Mouse (Mus musculus): ENCODE data around the gene Oit1. TPM values are rescaled to one million over a fixed set of nuclear protein-coding genes. Genes with fewer than 3 reads are reported as not detected.

Gene Oit1
- polyA plus RNA-seq, 1 experiment from 2014 or later, result not detected

DNA sequence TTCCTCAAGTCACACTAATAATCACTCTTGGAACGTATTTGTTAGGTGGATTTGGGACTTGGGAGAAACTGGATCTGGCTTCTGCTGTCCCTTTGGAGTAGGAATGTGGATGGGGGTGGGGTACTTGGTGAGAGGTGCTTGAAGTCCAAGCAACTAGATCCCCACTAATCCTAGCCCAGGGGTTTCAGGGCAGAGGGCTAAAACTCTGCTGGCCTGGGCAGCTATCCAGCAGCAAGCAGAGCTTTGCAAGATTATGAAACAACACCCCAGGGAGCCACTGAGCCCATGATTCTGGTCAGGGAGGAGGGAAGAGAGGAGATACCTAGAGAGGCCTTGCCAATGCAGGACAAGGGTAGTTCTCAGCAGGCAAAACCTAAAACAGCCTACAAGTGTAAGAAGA lies 51.2 kb downstream of the Oit1 start:
- 21% methylated on average over 1 of the region's 1 CpGs for WGBS

DNA sequence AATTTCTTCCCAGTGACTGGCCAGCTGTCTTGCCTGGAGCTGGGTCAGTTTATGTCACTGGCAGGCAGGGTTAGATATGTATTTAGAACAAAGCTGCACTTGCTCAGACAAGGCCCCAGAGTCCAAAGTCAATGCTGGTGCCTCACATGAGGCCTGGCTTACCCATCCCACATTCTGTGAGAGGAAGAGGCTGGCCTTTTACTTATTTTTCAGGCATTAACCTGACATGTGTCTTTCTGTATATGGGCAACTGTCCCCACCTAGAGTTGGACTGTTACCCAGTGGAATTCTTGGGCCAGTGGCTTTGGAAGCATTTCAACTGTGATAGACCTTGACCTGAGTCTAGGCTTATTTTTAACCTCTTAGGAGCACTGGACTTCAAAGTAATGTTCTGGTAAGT lies 51.6 kb downstream of the Oit1 start:
- H3K27ac ChIP-seq (ENCODE audit: low read depth, low read length), result no peak overlapping the region
- 0 out of 2 replicates have a peak, but pooled peaks cover 4% of the 10 kb centered on the region for H3K4me1 ChIP-seq (ENCODE audit: control insufficient read depth, insufficient read depth, low read length)
- ATAC-seq (ENCODE audit: low FRiP score) (no peak), DNase-seq (ENCODE audit: low spot score, missing footprints) (no peak)
- no peaks in the 10 kb centered on the region for H3K27me3 ChIP-seq (ENCODE audit: control insufficient read depth, insufficient read depth, low read length)
- no peak overlapping the region for H3K4me3 ChIP-seq (ENCODE audit: low read depth, low read length)
- no peaks in the 10 kb centered on the region for H3K9me3 ChIP-seq (ENCODE audit: control insufficient read depth, low read length)
- no peak overlapping the region for H3K4me2 ChIP-seq
- no peaks in the 10 kb centered on the region for H3K36me3 ChIP-seq (ENCODE audit: control insufficient read depth, insufficient read depth, low read length)
- H3K9ac ChIP-seq (ENCODE audit: low read length), result no peak overlapping the region

More for the DNA sequence above, 51.2 kb downstream of the Oit1 start:
- no peak for ATAC-seq (ENCODE audit: low FRiP score)
- H3K4me3 ChIP-seq (ENCODE audit: low read depth, low read length), result no peak overlapping the region
- no peak overlapping the region for H3K27ac ChIP-seq (ENCODE audit: low read depth, low read length)
- no peaks in the 10 kb centered on the region for H3K27me3 ChIP-seq (ENCODE audit: control insufficient read depth, insufficient read depth, low read length)
- H3K9me3 ChIP-seq (ENCODE audit: control insufficient read depth, low read length), result no peaks in the 10 kb centered on the region
- no peak for DNase-seq (ENCODE audit: low spot score, missing footprints)
- no peak overlapping the region for H3K4me2 ChIP-seq
- H3K4me1 ChIP-seq (ENCODE audit: control insufficient read depth, insufficient read depth, low read length), result 0 out of 2 replicates have a peak, but pooled peaks cover 4% of the 10 kb centered on the region
- no peak overlapping the region for H3K9ac ChIP-seq (ENCODE audit: low read length)
- no peaks in the 10 kb centered on the region for H3K36me3 ChIP-seq (ENCODE audit: control insufficient read depth, insufficient read depth, low read length)

DNA sequence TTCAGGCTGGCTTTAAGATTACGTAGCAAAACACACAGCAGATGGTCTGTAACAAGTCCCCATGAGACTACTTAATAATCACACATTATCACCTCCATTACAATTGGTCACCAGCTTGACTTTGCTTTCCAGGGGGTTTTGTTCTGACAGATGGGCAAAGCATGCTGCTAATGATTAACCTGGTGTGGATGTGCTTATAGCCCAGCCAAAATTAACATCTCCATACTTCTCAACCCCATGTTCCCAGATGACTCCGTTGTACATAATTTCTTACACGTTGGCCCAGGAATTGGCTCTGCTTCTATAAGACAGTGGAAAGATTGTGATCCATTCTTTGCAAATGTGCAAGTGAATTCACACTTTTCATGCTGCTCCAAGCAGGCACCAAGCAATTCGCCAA lies 52.8 kb downstream of the Oit1 start:
- no peak overlapping the region for H3K4me3 ChIP-seq (ENCODE audit: low read depth, low read length)
- no peaks in the 10 kb centered on the region for H3K9me3 ChIP-seq (ENCODE audit: control insufficient read depth, low read length)
- no peak overlapping the region for H3K4me2 ChIP-seq
- no peaks in the 10 kb centered on the region for H3K27me3 ChIP-seq (ENCODE audit: control insufficient read depth, insufficient read depth, low read length)
- no peak overlapping the region for H3K27ac ChIP-seq (ENCODE audit: low read depth, low read length)
- no peak overlapping the region for H3K9ac ChIP-seq (ENCODE audit: low read length)
- WGBS, result 80% methylated on average over 4 of the region's 4 CpGs
- H3K36me3 ChIP-seq (ENCODE audit: control insufficient read depth, insufficient read depth, low read length), result no peaks in the 10 kb centered on the region
- 0 out of 2 replicates have a peak, but pooled peaks cover 4% of the 10 kb centered on the region for H3K4me1 ChIP-seq (ENCODE audit: control insufficient read depth, insufficient read depth, low read length)
- DNase-seq (ENCODE audit: low spot score, missing footprints) (no peak), ATAC-seq (ENCODE audit: low FRiP score) (no peak)

DNA sequence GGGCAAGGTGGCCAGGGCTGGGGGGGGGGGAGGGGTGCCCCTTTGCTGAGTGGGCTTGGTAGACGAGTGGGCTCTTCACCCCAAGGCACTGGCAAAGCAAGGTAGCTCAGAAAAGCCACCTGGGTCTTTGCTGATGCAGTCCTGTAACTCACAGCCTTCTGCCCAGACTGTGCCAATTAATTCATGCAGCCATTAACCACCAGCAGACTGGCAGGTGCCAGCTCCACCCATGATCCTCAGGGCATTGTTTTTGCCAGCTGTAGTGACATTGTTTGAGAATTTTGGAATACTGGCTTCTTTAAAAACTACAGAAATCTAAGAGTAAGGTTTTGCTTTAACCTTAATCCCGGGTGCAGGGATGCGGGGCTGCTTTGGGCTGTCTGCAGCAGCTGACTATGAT lies 58.0 kb downstream of the Oit1 start:
- ATAC-seq (ENCODE audit: low FRiP score) (no peak), DNase-seq (ENCODE audit: low spot score, missing footprints) (no peak)
- H3K4me3 ChIP-seq (ENCODE audit: low read depth, low read length), result no peak overlapping the region
- no peak overlapping the region for H3K9ac ChIP-seq (ENCODE audit: low read length)
- no peaks in the 10 kb centered on the region for H3K9me3 ChIP-seq (ENCODE audit: control insufficient read depth, low read length)
- H3K36me3 ChIP-seq (ENCODE audit: control insufficient read depth, insufficient read depth, low read length), result no peaks in the 10 kb centered on the region
- H3K4me1 ChIP-seq (ENCODE audit: control insufficient read depth, insufficient read depth, low read length), result peaks cover 11% of the 10 kb centered on the region
- 83% methylated on average over 3 of the region's 3 CpGs for WGBS
- H3K27me3 ChIP-seq (ENCODE audit: control insufficient read depth, insufficient read depth, low read length), result peaks cover 24% of the 10 kb centered on the region
- H3K4me2 ChIP-seq, result no peak overlapping the region
- no peak overlapping the region for H3K27ac ChIP-seq (ENCODE audit: low read depth, low read length)

DNA sequence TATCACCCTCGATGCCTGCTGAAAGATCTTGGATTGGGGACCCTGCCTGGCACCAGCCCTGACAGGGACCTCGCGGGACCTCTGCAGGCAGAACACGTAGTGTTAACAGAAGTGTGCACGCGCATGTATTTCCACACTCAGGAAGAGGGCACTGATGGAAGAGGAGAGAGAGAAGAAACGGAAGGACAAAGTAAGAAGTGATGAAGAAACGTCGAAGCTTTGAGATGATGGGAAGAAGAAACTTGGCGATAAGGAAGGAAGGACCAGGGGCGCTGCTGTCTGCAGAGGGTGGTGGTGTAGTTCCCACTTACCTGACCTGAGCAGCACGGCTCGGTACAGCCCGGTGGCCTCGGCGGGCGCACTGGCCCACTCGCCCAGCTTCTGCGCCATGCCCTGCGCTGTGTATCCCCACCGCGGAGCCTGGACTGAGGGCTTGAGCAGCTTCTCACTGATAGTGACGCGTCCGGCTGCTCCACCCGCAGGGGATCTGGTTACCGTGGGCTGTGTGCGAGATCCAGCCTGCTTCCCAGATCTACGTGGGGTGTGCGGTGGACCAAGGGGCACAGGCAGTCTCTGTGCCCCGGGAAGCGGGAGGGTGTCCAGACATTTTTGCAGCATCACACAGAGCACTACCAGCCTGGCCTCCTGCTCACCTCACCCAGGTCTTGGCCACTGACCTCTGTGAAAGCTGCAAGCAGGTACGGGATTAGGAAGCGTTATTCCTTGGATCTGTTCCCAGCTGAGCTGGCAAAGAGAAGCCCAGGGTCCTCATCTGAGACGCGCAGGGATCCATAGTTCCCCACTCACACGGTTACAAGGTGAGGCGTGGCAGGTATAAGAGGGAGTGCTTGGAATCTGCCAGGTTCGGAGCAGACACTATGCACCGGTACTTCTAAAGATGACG lies 61.1 kb downstream of the Oit1 start, which contains the start of gene Fam107a:
Fam107a (minus strand) TSS at position 830 of the 904 bp plus-strand sequence.
- WGBS, result 13% methylated on average over 41 of the region's 41 CpGs
- H3K9ac ChIP-seq (ENCODE audit: low read length), result 0 out of 2 replicates have a peak within 1 kb of the TSS, but pooled peaks have one; percentile 10
- DNase-seq (ENCODE audit: low spot score, missing footprints), result peak; percentile 92

DNA sequence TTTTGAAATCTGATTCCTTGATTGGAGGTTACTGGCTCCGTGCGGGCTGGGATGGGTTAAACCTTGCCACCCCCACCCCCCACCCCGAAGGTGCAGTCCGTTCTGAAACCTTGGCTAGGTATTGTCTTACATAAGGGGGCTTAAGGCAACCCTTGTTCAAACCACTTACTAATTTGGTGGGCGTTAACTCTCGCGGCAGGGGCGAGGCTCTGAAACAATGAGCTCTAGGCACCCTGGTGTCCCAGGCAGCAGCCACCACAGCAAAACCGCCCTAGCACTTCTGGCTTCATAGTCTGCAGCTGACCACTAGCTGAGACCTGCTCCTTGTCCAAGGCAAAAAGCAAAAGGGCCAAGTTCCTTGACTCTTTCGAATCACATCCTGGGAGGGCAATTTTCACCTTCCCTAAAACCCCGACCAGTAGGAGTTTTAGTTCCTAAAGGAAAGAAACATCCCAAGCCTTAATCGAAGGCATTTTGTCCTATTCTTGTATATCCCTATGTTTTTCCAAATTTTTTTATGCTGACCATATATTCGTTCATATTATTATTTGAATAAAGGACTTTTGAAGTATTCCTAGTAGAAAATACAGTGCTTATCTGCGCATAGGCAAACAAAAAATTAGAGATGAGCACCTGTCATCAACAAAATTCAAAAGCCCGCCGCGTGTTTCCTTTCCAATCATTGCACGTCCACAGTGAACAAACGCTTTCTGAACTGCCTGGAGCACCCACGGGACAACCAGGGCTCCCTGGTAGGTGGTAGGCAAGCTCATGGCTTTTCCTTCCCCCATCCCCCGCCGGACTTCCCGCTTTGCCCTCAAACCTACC lies 62.0 kb downstream of the Oit1 start:
- no peaks in the 10 kb centered on the region for H3K9me3 ChIP-seq (ENCODE audit: control insufficient read depth, low read length)
- H3K4me1 ChIP-seq (ENCODE audit: control insufficient read depth, insufficient read depth, low read length), result peaks cover 11% of the 10 kb centered on the region
- no peak overlapping the region for H3K27ac ChIP-seq (ENCODE audit: low read depth, low read length)
- H3K36me3 ChIP-seq (ENCODE audit: control insufficient read depth, insufficient read depth, low read length), result no peaks in the 10 kb centered on the region
- peak overlapping the region; percentile 39 for H3K4me2 ChIP-seq
- no peak overlapping the region for H3K9ac ChIP-seq (ENCODE audit: low read length)
- DNase-seq (ENCODE audit: low spot score, missing footprints), result peak; percentile 92
- H3K4me3 ChIP-seq (ENCODE audit: low read depth, low read length), result peak overlapping the region; percentile 18; the same call in 1 of the 2 replicates
- H3K27me3 ChIP-seq (ENCODE audit: control insufficient read depth, insufficient read depth, low read length), result peaks cover 24% of the 10 kb centered on the region
- WGBS, result 1% methylated on average over 23 of the region's 23 CpGs
- peak; percentile 13; the same call in 1 of the 2 replicates for ATAC-seq (ENCODE audit: low FRiP score)

More for the DNA sequence above, 61.1 kb downstream of the Oit1 start, which contains the start of gene Fam107a:
- peak; percentile 64 for ATAC-seq (ENCODE audit: low FRiP score)
- no peaks in the 10 kb centered on the region for H3K36me3 ChIP-seq (ENCODE audit: control insufficient read depth, insufficient read depth, low read length)
- no peak within 1 kb of the TSS for H3K27ac ChIP-seq (ENCODE audit: low read depth, low read length)
- peaks cover 24% of the 10 kb centered on the region for H3K27me3 ChIP-seq (ENCODE audit: control insufficient read depth, insufficient read depth, low read length)
- H3K9me3 ChIP-seq (ENCODE audit: control insufficient read depth, low read length), result no peaks in the 10 kb centered on the region
- peaks cover 11% of the 10 kb centered on the region for H3K4me1 ChIP-seq (ENCODE audit: control insufficient read depth, insufficient read depth, low read length)
- H3K4me3 ChIP-seq (ENCODE audit: low read depth, low read length), result peak within 1 kb of the TSS; percentile 12
- H3K4me2 ChIP-seq, result peak within 1 kb of the TSS; percentile 39

DNA sequence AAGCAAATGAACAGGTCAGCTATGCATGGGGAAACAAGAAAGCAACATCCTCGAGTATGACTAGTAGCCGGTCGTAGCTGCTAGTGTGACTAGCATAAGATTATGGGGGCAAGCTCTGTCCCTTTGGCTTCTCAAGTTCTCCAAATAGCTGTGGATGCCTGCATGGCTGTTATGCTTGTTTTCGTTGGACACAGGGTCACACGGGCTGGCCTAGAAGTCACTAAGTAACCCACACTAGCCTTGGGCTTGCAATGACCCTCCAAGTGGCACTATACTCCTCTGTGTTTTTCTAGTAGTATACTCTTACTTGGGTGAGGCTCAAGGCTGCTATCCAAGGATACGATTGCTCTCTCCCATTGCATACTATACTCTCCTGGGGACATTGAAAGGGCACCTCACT lies 63.4 kb downstream of the Oit1 start:
- Histone ChIP-seq H3K9ac (ENCODE audit: low read length) (no peak overlapping the region), H3K4me2 (no peak overlapping the region), H3K27ac (ENCODE audit: low read depth, low read length) (no peak overlapping the region), H3K36me3 (ENCODE audit: control insufficient read depth, insufficient read depth, low read length) (no peaks in the 10 kb centered on the region), H3K27me3 (ENCODE audit: control insufficient read depth, insufficient read depth, low read length) (peaks cover 24% of the 10 kb centered on the region), H3K4me3 (ENCODE audit: low read depth, low read length) (no peak overlapping the region), H3K9me3 (ENCODE audit: control insufficient read depth, low read length) (no peaks in the 10 kb centered on the region), H3K4me1 (ENCODE audit: control insufficient read depth, insufficient read depth, low read length) (peaks cover 11% of the 10 kb centered on the region)
- DNase-seq (ENCODE audit: low spot score, missing footprints), result peak; percentile 60
- 83% methylated on average over 6 of the region's 6 CpGs for WGBS
- ATAC-seq (ENCODE audit: low FRiP score), result no peak

DNA sequence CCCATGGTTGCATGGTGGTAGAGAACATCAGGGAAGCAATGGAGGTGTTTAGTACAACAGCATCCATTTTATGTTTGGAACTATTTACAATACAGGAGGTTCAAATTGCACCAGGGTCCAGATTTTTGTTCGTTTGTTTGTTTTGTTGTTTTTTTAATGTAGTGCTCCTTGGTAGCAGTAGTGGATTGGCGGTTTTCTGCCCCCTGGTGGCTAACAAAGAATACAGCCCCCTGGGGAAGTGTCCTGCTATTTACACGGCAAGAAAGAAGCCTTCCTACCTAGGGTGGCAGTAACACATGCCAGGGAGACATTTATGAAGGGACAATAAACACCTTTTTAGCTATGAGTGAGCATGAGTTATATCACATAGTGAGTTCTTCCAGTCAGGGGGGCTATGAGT lies 64.0 kb downstream of the Oit1 start:
- H3K9me3 ChIP-seq (ENCODE audit: control insufficient read depth, low read length), result no peaks in the 10 kb centered on the region
- H3K36me3 ChIP-seq (ENCODE audit: control insufficient read depth, insufficient read depth, low read length), result no peaks in the 10 kb centered on the region
- DNase-seq (ENCODE audit: low spot score, missing footprints), result peak; percentile 79
- H3K27me3 ChIP-seq (ENCODE audit: control insufficient read depth, insufficient read depth, low read length), result peaks cover 24% of the 10 kb centered on the region
- H3K9ac ChIP-seq (ENCODE audit: low read length), result no peak overlapping the region
- H3K4me3 ChIP-seq (ENCODE audit: low read depth, low read length), result no peak overlapping the region
- H3K27ac ChIP-seq (ENCODE audit: low read depth, low read length), result no peak overlapping the region
- WGBS, result 42% methylated on average over 3 of the region's 3 CpGs
- no peak for ATAC-seq (ENCODE audit: low FRiP score)
- H3K4me2 ChIP-seq, result no peak overlapping the region
- peaks cover 11% of the 10 kb centered on the region for H3K4me1 ChIP-seq (ENCODE audit: control insufficient read depth, insufficient read depth, low read length)

All from midbrain, embryonic 11.5 days (tissue).